Mouse (Mus musculus): ENCODE data around the gene Hmgcl. TPM values are rescaled to one million over a fixed set of nuclear protein-coding genes. Genes with fewer than 3 reads are reported as not detected.
"Not testable (repeated sequence)": the region's sequence is repeated elsewhere in the genome, so short reads cannot be mapped to it uniquely, and the experiment has no call there.

Gene Hmgcl
- polyA plus RNA-seq, 1 experiment from 2014 or later = 60.3 TPM

DNA sequence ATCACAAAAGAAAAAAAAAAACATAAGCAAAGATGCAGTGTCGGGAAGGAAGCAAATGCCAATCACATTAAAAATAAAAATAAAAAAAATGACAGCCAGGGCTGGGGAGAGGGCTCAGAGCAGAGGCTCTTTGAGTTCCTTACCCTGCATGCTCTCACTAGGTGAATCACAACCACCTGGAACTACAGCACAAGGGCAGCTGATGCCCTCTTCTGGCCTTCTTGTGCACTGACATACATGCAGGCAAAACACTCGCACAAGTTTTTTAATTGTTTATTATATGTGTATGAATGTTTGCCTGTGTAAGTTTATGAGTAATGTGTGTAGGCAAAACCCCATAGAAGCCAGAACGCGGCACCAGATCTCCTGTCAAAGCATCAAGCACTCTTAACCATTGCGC, 14.4 kb upstream of the Hmgcl start:
- Histone ChIP-seq H3K36me3 (peaks cover 52% of the 10 kb centered on the region), H3K27ac (no peak overlapping the region), H3K4me3 (no peak overlapping the region), H3K9me3 (no peaks in the 10 kb centered on the region), H3K27me3 (ENCODE audit: insufficient read depth, poor library complexity, severe bottlenecking) (no peaks in the 10 kb centered on the region), H3K4me1 (replicated peaks) (peaks cover 14% of the 10 kb centered on the region)
- DNase-seq (ENCODE audit: low spot score) = peak; percentile 14
- WGBS = 66% methylated on average over 5 of the region's 5 CpGs

DNA sequence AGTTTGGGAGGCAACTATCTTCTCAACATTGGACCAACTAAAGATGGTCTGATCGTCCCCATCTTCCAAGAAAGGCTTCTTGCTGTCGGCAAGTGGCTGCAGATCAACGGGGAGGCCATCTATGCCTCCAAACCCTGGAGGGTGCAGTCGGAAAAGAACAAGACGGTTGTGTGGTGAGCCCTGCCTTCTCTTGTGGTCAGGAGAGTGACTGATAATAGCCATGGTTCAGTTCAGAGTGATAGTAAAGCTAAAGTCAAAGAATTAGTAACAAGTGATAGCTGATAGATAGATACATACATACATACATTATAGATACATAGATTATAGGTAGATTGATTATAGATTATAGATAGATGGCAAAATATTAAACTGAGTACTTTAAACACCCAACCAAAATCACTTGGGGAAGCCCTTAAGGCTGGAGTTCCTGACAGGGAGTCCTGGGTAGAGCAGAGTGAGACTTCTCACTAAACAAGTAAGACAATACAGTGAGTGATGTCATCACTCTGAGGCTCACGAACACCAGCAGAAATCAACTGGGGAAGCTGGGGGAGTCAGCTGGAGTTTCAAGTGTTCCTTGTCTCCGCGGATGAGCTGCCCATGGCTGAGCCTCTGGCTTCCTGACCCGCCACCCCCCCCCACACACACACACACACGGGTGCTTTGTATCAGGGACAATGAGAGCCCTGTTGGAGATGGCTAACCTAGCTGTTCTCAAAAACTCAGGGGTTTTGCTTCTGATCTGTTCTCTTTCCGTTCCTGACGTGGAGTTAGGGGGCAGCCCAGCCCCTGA, 11.3 kb upstream of the Hmgcl start:
- peaks cover 55% of the 10 kb centered on the region for H3K36me3 ChIP-seq
- DNase-seq (ENCODE audit: low spot score) = peak; percentile 34

DNA sequence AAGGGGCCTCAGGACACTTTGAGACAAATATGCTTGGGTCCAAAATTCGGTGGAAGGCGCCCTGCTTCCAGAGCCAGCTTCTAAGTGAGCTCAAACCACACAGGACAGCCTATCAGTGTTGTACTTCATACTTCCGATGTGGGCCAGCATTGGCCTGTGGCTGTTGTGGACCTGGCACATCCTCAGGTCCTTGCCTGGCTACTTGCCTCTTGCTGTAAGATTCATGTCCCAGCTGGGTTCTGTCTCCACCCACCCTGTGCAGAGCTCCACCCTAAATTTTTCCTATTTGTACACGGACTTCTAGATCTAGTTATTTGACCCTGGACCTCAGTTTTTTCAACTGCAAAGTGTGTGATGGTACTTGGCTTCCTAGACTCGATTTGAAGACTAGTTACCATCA, 10.7 kb upstream of the Hmgcl start:
- peak overlapping the region; percentile 78 for H3K27ac ChIP-seq
- H3K4me3 ChIP-seq = no peak overlapping the region
- H3K36me3 ChIP-seq = peaks cover 57% of the 10 kb centered on the region

More for the DNA sequence above, 11.3 kb upstream of the Hmgcl start:
- no peak overlapping the region for H3K4me3 ChIP-seq
- WGBS = 50% methylated on average over 12 of the region's 12 CpGs
- H3K27ac ChIP-seq = peak overlapping the region; percentile 78
- H3K9me3 ChIP-seq = no peaks in the 10 kb centered on the region
- H3K27me3 ChIP-seq (ENCODE audit: insufficient read depth, poor library complexity, severe bottlenecking) = no peaks in the 10 kb centered on the region
- peaks cover 14% of the 10 kb centered on the region for H3K4me1 ChIP-seq (replicated peaks)

DNA sequence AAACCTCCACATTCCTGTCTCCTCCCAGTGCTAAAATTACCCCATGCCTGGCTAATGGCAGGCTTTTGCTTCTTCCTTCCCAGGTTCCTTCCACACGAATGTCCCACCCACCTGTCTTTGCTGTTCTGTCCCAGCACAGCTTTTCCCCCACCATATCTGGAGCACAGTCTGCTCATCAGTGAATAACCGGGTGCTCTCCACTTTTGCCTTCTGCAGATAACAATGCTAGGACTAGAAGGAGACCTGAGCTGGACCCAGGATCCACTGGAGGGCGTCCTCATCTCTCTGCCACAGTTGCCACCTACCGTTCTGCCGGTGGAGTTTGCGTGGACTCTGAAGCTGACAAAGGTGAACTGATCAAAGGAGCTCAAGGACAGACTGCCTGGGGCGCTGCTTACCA, 7.4 kb upstream of the Hmgcl start:
- Histone ChIP-seq H3K36me3 (peaks cover 43% of the 10 kb centered on the region), H3K4me3 (no peak overlapping the region), H3K27me3 (ENCODE audit: insufficient read depth, poor library complexity, severe bottlenecking) (no peaks in the 10 kb centered on the region), H3K27ac (no peak overlapping the region), H3K9me3 (0 out of 2 replicates have a peak, but pooled peaks cover 6% of the 10 kb centered on the region), H3K4me1 (replicated peaks) (peaks cover 17% of the 10 kb centered on the region)
- no peak for DNase-seq (ENCODE audit: low spot score)
- WGBS = 85% methylated on average over 7 of the region's 7 CpGs

More for the DNA sequence above, 10.7 kb upstream of the Hmgcl start:
- Histone ChIP-seq H3K4me1 (replicated peaks) (peaks cover 14% of the 10 kb centered on the region), H3K9me3 (0 out of 2 replicates have a peak, but pooled peaks cover under 1% of the 10 kb centered on the region), H3K27me3 (ENCODE audit: insufficient read depth, poor library complexity, severe bottlenecking) (no peaks in the 10 kb centered on the region)
- 60% methylated on average over 5 of the region's 5 CpGs for WGBS
- DNase-seq (ENCODE audit: low spot score) = no peak

DNA sequence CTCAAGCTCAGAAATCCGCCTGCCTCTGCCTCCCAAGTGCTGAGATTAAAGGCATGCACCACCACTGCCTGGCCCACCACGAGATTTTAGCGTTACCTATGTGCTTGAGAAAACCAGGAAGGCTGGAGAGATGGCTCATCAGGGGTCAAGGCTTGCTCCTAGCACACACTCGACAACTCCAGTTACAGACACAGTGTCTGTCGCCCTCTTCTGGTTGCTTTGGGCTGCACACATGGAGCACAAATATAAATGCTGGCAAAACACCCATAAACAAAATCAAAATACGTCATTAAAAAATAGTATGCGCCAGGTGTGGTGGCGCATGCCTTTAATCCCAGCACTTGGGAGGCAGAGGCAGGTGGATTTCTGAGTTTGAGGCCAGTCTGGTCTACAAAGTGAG, 5.2 kb upstream of the Hmgcl start:
- H3K4me3 ChIP-seq = not testable (repeated sequence)
- 83% methylated on average over 8 of the region's 8 CpGs for WGBS

DNA sequence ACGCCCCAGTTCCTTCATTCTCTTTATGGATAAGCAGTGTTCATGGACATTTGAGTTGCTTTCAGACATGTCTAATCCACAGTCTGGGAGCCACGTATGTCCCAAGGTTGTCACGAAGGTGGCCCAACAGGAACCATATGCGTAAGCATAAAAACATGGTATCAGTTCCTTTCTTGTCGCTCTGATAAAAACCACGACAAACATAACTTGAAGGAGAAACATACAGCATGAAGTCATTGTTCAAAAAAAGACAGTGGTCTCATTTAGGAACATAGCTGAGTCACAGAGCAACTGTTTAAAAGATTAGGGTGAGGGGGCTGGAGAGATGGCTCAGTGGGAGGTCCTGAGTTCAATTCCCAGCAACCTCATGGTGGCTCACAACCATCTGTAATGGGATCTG, 4.1 kb upstream of the Hmgcl start:
- H3K36me3 ChIP-seq = peaks cover 37% of the 10 kb centered on the region
- H3K4me1 ChIP-seq (replicated peaks) = peaks cover 19% of the 10 kb centered on the region
- H3K9me3 ChIP-seq = 0 out of 2 replicates have a peak, but pooled peaks cover 6% of the 10 kb centered on the region
- no peak overlapping the region for H3K4me3 ChIP-seq
- no peak overlapping the region for H3K27ac ChIP-seq
- 89% methylated on average over 6 of the region's 6 CpGs for WGBS
- no peak for DNase-seq (ENCODE audit: low spot score)
- no peaks in the 10 kb centered on the region for H3K27me3 ChIP-seq (ENCODE audit: insufficient read depth, poor library complexity, severe bottlenecking)

More for the DNA sequence above, 5.2 kb upstream of the Hmgcl start:
- not testable (repeated sequence) for H3K9me3 ChIP-seq; DNase-seq (ENCODE audit: low spot score); H3K27me3 ChIP-seq (ENCODE audit: insufficient read depth, poor library complexity, severe bottlenecking); H3K27ac ChIP-seq
- Histone ChIP-seq H3K4me1 (replicated peaks) (peaks cover 10% of the 10 kb centered on the region), H3K36me3 (peaks cover 37% of the 10 kb centered on the region)

DNA sequence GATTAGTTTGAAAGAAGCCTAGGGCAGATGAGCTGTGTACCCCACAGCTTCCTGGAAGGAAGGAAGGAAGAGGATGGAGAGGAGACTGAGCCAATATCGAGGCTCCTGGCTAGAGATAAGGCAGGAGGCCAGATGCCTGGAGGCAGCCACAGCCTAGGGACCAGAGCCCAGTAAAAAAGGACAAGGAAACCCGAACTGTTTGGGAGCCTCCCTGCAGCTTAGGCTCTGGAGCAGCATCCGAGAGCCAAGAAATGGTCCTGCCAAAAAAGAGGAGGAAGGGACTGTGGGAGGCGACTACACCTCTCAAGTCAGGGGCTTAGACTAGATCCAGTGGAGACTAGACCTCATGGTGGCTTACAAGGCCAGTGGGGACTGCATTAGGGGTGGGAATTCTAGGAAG, 2.9 kb upstream of the Hmgcl start:
- H3K4me1 ChIP-seq (replicated peaks) = peaks cover 20% of the 10 kb centered on the region
- no peak overlapping the region; the same call in 1 of the 2 replicates for H3K27ac ChIP-seq
- H3K4me3 ChIP-seq = no peak overlapping the region; the same call in 1 of the 2 replicates
- H3K9me3 ChIP-seq = 0 out of 2 replicates have a peak, but pooled peaks cover 6% of the 10 kb centered on the region
- 70% methylated on average over 4 of the region's 4 CpGs for WGBS
- DNase-seq (ENCODE audit: low spot score) = no peak
- H3K27me3 ChIP-seq (ENCODE audit: insufficient read depth, poor library complexity, severe bottlenecking) = no peaks in the 10 kb centered on the region
- H3K36me3 ChIP-seq = peaks cover 33% of the 10 kb centered on the region

DNA sequence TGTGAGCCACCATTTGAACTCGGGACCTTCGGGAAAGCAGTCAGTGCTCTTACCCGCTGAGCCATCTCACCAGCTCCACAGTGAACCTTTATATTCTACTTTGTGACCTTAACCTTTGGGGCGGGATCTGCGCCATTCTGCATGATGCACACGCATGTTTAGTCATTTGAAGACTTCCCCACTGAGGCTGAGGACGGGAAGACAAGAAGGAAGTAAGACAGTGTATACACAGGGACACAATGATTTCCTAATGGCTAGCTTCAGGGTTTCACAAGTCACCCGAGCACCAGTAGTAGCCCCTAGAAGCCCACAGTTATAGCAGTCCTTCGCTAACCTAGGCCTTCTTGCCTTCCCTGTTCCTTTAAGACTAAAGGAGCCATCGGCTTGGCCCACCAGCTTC, 542 bp upstream of the Hmgcl start:
- WGBS = 77% methylated on average over 10 of the region's 10 CpGs
- H3K27ac ChIP-seq = peak overlapping the region; percentile 85
- H3K4me1 ChIP-seq (replicated peaks) = peaks cover 25% of the 10 kb centered on the region
- H3K27me3 ChIP-seq (ENCODE audit: insufficient read depth, poor library complexity, severe bottlenecking) = no peaks in the 10 kb centered on the region
- DNase-seq (ENCODE audit: low spot score) = no peak
- H3K4me3 ChIP-seq = peak overlapping the region; percentile 93
- 0 out of 2 replicates have a peak, but pooled peaks cover 4% of the 10 kb centered on the region for H3K9me3 ChIP-seq
- peaks cover 14% of the 10 kb centered on the region for H3K36me3 ChIP-seq

DNA sequence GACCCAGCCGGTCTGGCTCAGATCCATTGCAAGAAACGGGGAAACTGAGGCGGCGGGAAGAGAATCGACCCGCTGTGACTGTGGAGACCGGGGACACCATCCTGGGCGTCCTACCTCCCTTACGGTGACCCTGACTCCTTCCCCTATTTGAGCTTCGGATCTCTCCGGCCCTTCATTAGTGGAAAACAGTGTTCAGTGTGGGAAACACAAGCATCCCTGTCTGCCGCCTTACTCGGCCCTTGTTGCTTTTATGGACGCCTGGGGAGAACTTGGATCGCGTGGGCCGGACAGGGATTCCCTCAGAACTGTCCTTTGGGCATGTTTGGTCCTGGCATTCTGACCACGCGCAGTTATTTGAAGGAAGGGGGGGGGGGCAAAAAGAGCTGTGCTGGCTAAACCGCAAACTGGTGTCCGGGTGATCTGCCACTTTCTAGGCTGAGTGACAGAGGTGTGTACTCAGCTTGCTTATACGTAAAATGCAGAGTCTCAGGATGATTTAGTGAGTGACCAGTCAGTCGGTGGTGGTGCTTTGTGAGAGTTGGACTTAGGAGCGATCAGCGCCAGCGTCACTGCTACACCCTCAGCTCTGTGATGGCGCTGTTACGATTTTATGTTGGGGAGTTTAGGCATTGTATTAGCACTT, 532 bp downstream of the Hmgcl start:
- Histone ChIP-seq H3K36me3 (peaks cover 15% of the 10 kb centered on the region), H3K27ac (peak overlapping the region; percentile 85), H3K4me1 (replicated peaks) (peaks cover 25% of the 10 kb centered on the region), H3K4me3 (peak overlapping the region; percentile 93), H3K27me3 (ENCODE audit: insufficient read depth, poor library complexity, severe bottlenecking) (no peaks in the 10 kb centered on the region), H3K9me3 (0 out of 2 replicates have a peak, but pooled peaks cover 4% of the 10 kb centered on the region)
- no peak for DNase-seq (ENCODE audit: low spot score)
- WGBS = 2% methylated on average over 28 of the region's 28 CpGs

DNA sequence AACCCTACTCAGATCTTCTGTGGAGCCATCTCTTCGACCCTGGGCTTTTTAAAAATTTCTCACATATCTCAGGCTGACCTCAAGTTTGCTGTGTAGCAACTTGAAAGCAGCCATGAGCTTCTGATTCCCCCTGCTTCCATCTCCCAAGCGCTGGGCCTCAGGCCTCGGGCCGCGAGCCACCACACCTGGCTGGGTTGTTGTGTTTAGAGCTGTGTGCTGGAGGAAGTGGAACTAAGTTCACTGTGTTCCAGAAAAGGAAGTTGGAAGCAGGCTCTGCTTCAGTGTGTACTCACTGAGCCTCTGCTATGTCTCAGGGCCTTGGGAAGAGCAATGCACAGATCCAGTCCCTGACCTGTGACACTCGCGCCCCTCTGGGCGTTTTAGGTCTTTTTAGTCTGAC, 1.9 kb downstream of the Hmgcl start:
- H3K4me1 ChIP-seq (replicated peaks) = peaks cover 25% of the 10 kb centered on the region
- H3K27me3 ChIP-seq (ENCODE audit: insufficient read depth, poor library complexity, severe bottlenecking) = no peaks in the 10 kb centered on the region
- no peak overlapping the region for H3K4me3 ChIP-seq
- no peak for DNase-seq (ENCODE audit: low spot score)
- no peak overlapping the region for H3K27ac ChIP-seq
- peaks cover 4% of the 10 kb centered on the region; the same call in 1 of the 2 replicates for H3K9me3 ChIP-seq
- H3K36me3 ChIP-seq = peaks cover 24% of the 10 kb centered on the region
- WGBS = 94% methylated on average over 8 of the region's 8 CpGs

DNA sequence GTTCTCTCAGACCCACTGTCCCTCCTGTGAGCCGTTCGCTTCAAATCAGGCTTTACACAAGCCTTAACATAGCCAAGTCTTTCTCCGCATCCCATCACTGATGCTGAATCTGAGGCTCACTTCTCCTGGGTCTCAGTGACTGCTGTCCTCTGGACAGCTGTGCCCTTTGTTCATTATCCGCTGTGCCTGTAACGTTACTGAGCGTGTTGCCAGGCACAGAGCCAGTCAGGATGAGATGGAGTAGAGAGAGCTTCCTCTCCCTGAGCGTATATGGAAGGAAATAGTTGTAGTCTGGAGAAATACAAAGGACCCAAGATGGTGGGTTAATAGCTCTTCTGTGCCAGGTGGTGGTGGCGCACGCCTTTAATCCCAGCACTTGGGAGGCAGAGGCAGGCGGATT, 3.2 kb downstream of the Hmgcl start:
- H3K4me3 ChIP-seq = no peak overlapping the region
- no peak for DNase-seq (ENCODE audit: low spot score)
- WGBS = 89% methylated on average over 10 of the region's 10 CpGs
- H3K27ac ChIP-seq = no peak overlapping the region
- peaks cover 4% of the 10 kb centered on the region; the same call in 1 of the 2 replicates for H3K9me3 ChIP-seq
- H3K36me3 ChIP-seq = peaks cover 30% of the 10 kb centered on the region
- no peaks in the 10 kb centered on the region for H3K27me3 ChIP-seq (ENCODE audit: insufficient read depth, poor library complexity, severe bottlenecking)
- peaks cover 22% of the 10 kb centered on the region for H3K4me1 ChIP-seq (replicated peaks)

DNA sequence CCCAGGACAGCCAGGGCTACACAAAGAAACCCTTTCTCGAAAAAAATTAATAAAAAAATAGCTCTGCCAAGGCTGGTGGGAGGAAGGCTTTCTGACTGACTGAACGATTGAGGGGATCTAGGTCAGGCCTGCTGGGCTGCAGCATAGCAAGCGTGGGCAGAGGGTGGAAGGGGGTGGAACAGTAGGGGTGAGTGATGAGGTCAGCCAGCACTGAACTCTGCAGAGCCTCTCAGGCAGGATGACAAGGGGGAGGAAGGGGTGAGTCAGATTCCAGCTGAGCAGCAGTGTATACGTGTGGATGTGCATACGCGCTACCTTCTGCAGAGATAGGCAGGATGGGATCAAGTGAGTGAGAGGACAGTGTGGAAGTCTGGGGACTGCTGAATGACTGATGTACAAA, 3.7 kb downstream of the Hmgcl start:
- H3K27ac ChIP-seq = 0 out of 2 replicates have a peak overlapping the region, but pooled peaks have one; percentile 45
- no peak for DNase-seq (ENCODE audit: low spot score)
- peaks cover 4% of the 10 kb centered on the region; the same call in 1 of the 2 replicates for H3K9me3 ChIP-seq
- H3K36me3 ChIP-seq = peaks cover 31% of the 10 kb centered on the region
- WGBS = 69% methylated on average over 6 of the region's 6 CpGs
- no peak overlapping the region for H3K4me3 ChIP-seq
- peaks cover 22% of the 10 kb centered on the region for H3K4me1 ChIP-seq (replicated peaks)
- H3K27me3 ChIP-seq (ENCODE audit: insufficient read depth, poor library complexity, severe bottlenecking) = no peaks in the 10 kb centered on the region

DNA sequence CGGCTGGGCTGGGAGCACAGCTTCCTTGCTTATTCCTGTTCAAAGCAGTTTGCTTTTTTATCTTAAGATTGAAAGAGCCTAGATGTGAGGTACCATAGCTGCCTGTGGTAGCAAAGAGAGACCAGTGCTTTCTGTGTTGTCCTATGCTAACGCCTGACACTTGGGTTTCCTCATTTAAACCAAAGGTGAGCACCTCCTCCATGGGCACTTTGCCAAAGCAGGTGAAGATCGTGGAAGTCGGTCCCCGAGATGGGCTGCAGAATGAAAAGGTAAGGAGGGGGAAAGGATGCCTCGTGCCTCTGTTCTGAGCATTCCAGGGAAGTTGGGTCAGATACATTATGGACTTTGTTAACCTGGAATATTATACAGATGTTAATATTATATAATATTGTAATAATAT, 4.1 kb downstream of the Hmgcl start:
- Histone ChIP-seq H3K4me3 (no peak overlapping the region), H3K27ac (no peak overlapping the region), H3K4me1 (replicated peaks) (peaks cover 22% of the 10 kb centered on the region), H3K27me3 (ENCODE audit: insufficient read depth, poor library complexity, severe bottlenecking) (no peaks in the 10 kb centered on the region), H3K36me3 (peaks cover 33% of the 10 kb centered on the region), H3K9me3 (peaks cover 4% of the 10 kb centered on the region; the same call in 1 of the 2 replicates)
- DNase-seq (ENCODE audit: low spot score) = no peak
- 93% methylated on average over 6 of the region's 6 CpGs for WGBS
